Mouse (Mus musculus): ENCODE results near the gene Olfr10. TPM values are rescaled to one million over a fixed set of nuclear protein-coding genes. Genes with fewer than 3 reads are reported as not detected.

Olfr10 gene
- polyA plus RNA-seq, 1 experiment from 2014 or later: not detected

GRCm38 (mm10) chr11:49329686-49330085 is 25.1 kb downstream of the Olfr10 start:
- 62% methylated on average over 1 of the region's 1 CpGs for WGBS (ENCODE audit: insufficient replicate concordance)
- Histone ChIP-seq H3K27me3 (replicated peaks) (no peaks in the 10 kb centered on the region), H3K4me3 (no peak overlapping the region), H3K4me1 (no peaks in the 10 kb centered on the region), H3K27ac (no peak overlapping the region), H3K9me3 (replicated peaks) (no peaks in the 10 kb centered on the region), H3K4me2 (no peak overlapping the region), H3K36me3 (no peaks in the 10 kb centered on the region), H3K9ac (no peak overlapping the region)
- ATAC-seq: no peak

- no peaks in the 10 kb centered on the region for H3K27me3 ChIP-seq (replicated peaks)
- H3K4me2 ChIP-seq: no peak within 1 kb of the TSS
- no peak within 1 kb of the TSS for H3K4me3 ChIP-seq
- H3K9me3 ChIP-seq (replicated peaks): no peaks in the 10 kb centered on the region
- no peak for ATAC-seq
- H3K4me1 ChIP-seq: no peaks in the 10 kb centered on the region
- no peak within 1 kb of the TSS for H3K9ac ChIP-seq
- no peak within 1 kb of the TSS for H3K27ac ChIP-seq
- no peaks in the 10 kb centered on the region for H3K36me3 ChIP-seq
- 72% methylated on average over 1 of the region's 1 CpGs for WGBS (ENCODE audit: insufficient replicate concordance)
These were observed 30.3 kb downstream of the Olfr10 start, which contains the start of gene Olfr1390 for GRCm38 (mm10) chr11:49334888-49335287. TSS of gene Olfr1390 (plus strand) at chr11:49335188.

DNA sequence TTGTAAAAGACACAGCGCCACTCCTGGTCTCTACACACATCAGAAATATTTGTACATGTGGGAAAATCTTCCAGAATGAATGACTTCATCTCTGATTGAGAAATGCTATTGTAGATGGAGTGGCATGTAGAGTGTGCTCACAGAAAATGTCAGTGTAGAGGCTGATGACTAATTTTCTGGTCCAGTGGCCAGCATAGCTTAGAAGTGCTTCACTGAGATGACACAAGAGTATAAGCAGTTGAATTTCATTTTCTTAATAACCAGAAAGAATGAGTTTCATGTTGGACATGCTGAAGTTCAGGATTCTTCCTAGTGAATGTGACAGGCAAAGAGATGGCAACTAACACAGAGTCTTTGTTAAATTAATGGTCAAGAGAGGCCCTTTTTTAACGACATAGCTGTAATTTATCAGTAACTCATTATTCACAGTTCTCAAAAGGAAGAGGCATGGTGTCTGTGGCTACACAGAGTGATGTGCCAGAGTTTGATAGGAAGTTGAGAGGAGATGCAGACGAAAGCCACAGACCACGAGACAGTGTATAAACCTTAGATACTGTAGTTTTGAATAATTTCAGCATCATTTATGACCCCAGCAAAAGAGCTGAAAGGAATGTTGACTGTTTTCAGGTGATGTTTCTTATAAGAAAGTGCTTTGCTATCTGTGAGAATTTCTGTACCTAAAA is 32.8 kb downstream of the Olfr10 start:
- Histone ChIP-seq H3K4me3 (no peak overlapping the region), H3K4me1 (no peaks in the 10 kb centered on the region), H3K4me2 (no peak overlapping the region), H3K36me3 (no peaks in the 10 kb centered on the region), H3K9me3 (replicated peaks) (no peaks in the 10 kb centered on the region), H3K27ac (no peak overlapping the region), H3K27me3 (replicated peaks) (no peaks in the 10 kb centered on the region), H3K9ac (no peak overlapping the region)
- WGBS (ENCODE audit: insufficient replicate concordance): 22% methylated on average over 4 of the region's 4 CpGs
- no peak for ATAC-seq

Other genes starting within 250 kb of the Olfr10 start
- 0.12 and 0.15 TPM in 2 replicates for gene Tgtp2, start 240.5 kb upstream of the Olfr10 start, polyA plus RNA-seq (2016; fragmentation: Nextera tagmentation; extraction: Ambion mirVana)
- 7.0 and 7.2 TPM in 2 replicates for gene Ifi47, start 228.2 kb upstream of the Olfr10 start, polyA plus RNA-seq (2016; fragmentation: Nextera tagmentation; extraction: Ambion mirVana)
- not detected in 2 replicates for gene Olfr1396, start 189.9 kb upstream of the Olfr10 start, polyA plus RNA-seq (2016; fragmentation: Nextera tagmentation; extraction: Ambion mirVana)
- gene Olfr1395, start 162.5 kb upstream of the Olfr10 start, polyA plus RNA-seq (2016; fragmentation: Nextera tagmentation; extraction: Ambion mirVana): not detected in 2 replicates
- not detected in 2 replicates for gene Olfr1394, start 150.4 kb upstream of the Olfr10 start, polyA plus RNA-seq (2016; fragmentation: Nextera tagmentation; extraction: Ambion mirVana)
- gene Btnl9, start 117.6 kb upstream of the Olfr10 start, polyA plus RNA-seq (2016; fragmentation: Nextera tagmentation; extraction: Ambion mirVana): 1.6 and 2.0 TPM in 2 replicates
- gene Zfp62, start 101.4 kb upstream of the Olfr10 start, polyA plus RNA-seq (2016; fragmentation: Nextera tagmentation; extraction: Ambion mirVana): 16.2 and 16.6 TPM in 2 replicates
- 35.4 and 35.7 TPM in 2 replicates for gene Mgat1, start 60.5 kb upstream of the Olfr10 start, polyA plus RNA-seq (2016; fragmentation: Nextera tagmentation; extraction: Ambion mirVana)
- gene Olfr1393, start 26.4 kb upstream of the Olfr10 start, polyA plus RNA-seq (2016; fragmentation: Nextera tagmentation; extraction: Ambion mirVana): 0.05 and 0.10 TPM in 2 replicates
- not detected in 2 replicates for gene Olfr1392, start 19.5 kb upstream of the Olfr10 start, polyA plus RNA-seq (2016; fragmentation: Nextera tagmentation; extraction: Ambion mirVana)
- not detected in 2 replicates for gene Olfr1391, start 18.0 kb downstream of the Olfr10 start, polyA plus RNA-seq (2016; fragmentation: Nextera tagmentation; extraction: Ambion mirVana)
- not detected in 2 replicates for gene Olfr1390, start 30.4 kb downstream of the Olfr10 start, polyA plus RNA-seq (2016; fragmentation: Nextera tagmentation; extraction: Ambion mirVana)
- gene Olfr1389, start 118.3 kb downstream of the Olfr10 start, polyA plus RNA-seq (2016; fragmentation: Nextera tagmentation; extraction: Ambion mirVana): not detected in 2 replicates
- gene Olfr1388, start 131.9 kb downstream of the Olfr10 start, polyA plus RNA-seq (2016; fragmentation: Nextera tagmentation; extraction: Ambion mirVana): 0.07 and 0.11 TPM in 2 replicates
- gene Olfr1387, start 150.6 kb downstream of the Olfr10 start, polyA plus RNA-seq (2016; fragmentation: Nextera tagmentation; extraction: Ambion mirVana): not detected in 2 replicates
- not detected in 2 replicates for gene Olfr1386, start 160.3 kb downstream of the Olfr10 start, polyA plus RNA-seq (2016; fragmentation: Nextera tagmentation; extraction: Ambion mirVana)
- not detected in 2 replicates for gene Olfr1385, start 184.3 kb downstream of the Olfr10 start, polyA plus RNA-seq (2016; fragmentation: Nextera tagmentation; extraction: Ambion mirVana)
- gene Olfr1384, start 202.0 kb downstream of the Olfr10 start, polyA plus RNA-seq (2016; fragmentation: Nextera tagmentation; extraction: Ambion mirVana): not detected in 2 replicates
- gene Olfr1383, start 214.9 kb downstream of the Olfr10 start, polyA plus RNA-seq (2016; fragmentation: Nextera tagmentation; extraction: Ambion mirVana): not detected in 2 replicates
- not detected in 2 replicates for gene Olfr1382, start 223.5 kb downstream of the Olfr10 start, polyA plus RNA-seq (2016; fragmentation: Nextera tagmentation; extraction: Ambion mirVana)
- gene Olfr1381, start 238.7 kb downstream of the Olfr10 start, polyA plus RNA-seq (2016; fragmentation: Nextera tagmentation; extraction: Ambion mirVana): not detected in 2 replicates

All from liver, embryonic 12.5 days (tissue).